Mouse (Mus musculus): ENCODE measurements around the gene Phrf1.

- TF ChIP-seq POLR2A (IDR thresholded peaks at IDR 0.05; ENCODE audit: insufficient read depth, low read depth, low read length) = no peak
- no peak for TF ChIP-seq CTCF (IDR thresholded peaks at IDR 0.05)
Observed at GRCm38 (mm10) chr7:141188733-141189132, 39.9 kb upstream of the Phrf1 start.
